Mouse (Mus musculus) gastrocnemius, adult 8-10 months (tissue): ENCODE results near the gene Itgb2. TPM values are rescaled to one million over a fixed set of nuclear protein-coding genes. Genes with fewer than 3 reads are reported as not detected.

ENCODE experiments used
- DNase-seq, 2 experiments: peaks; one replicate each; pipeline ENCODE4 v3.0.0; 2022; ENCODE audit warnings: low spot score in 2 of 2
- total RNA-seq, 4 experiments: library from RNA; stranded (reverse); gene quantifications; 2 replicates each; pipeline ENCODE4 v1.2.4; 2022

The Itgb2 gene
- total RNA-seq, 4 experiments from 2014 or later: 0.48 to 0.99 (median 0.88) TPM

GRCm38 (mm10) chr10:77586637-77587036 lies 56.6 kb downstream of the Itgb2 start:
- DNase-seq: no peak

- DNase-seq: no peak
Observed at GRCm38 (mm10) chr10:77587091-77587775, 57.2 kb downstream of the Itgb2 start.

GRCm38 (mm10) chr10:77588036-77588435 lies 58.0 kb downstream of the Itgb2 start:
- no peak for DNase-seq

- DNase-seq: no peak
Observed at GRCm38 (mm10) chr10:77589117-77589516, 59.1 kb downstream of the Itgb2 start.

GRCm38 (mm10) chr10:77589749-77590148 lies 59.7 kb downstream of the Itgb2 start:
- DNase-seq: no peak

GRCm38 (mm10) chr10:77590812-77591211 lies 60.8 kb downstream of the Itgb2 start:
- DNase-seq: no peak

GRCm38 (mm10) chr10:77591546-77591945 lies 61.5 kb downstream of the Itgb2 start:
- DNase-seq: no peak

GRCm38 (mm10) chr10:77596060-77596459 lies 66.0 kb downstream of the Itgb2 start:
- no peak for DNase-seq

GRCm38 (mm10) chr10:77603021-77603420 lies 73.0 kb downstream of the Itgb2 start:
- DNase-seq: no peak

- DNase-seq: no peak
Observed at GRCm38 (mm10) chr10:77604111-77604510, 74.1 kb downstream of the Itgb2 start.

- DNase-seq: no peak
Observed at GRCm38 (mm10) chr10:77604958-77605357, 74.9 kb downstream of the Itgb2 start.

- DNase-seq: no peak
Observed at GRCm38 (mm10) chr10:77605368-77605767, 75.3 kb downstream of the Itgb2 start.

- peak; percentile 94 to 96 for DNase-seq
Observed at GRCm38 (mm10) chr10:77605908-77606826, 76.1 kb downstream of the Itgb2 start, which contains the start of the genes Sumo3 and Gm49325. Gene Sumo3, plus strand, starts transcription at chr10:77606097. Gene Gm49325, plus strand, starts transcription at chr10:77606197.

GRCm38 (mm10) chr10:77606855-77607254 lies 76.8 kb downstream of the Itgb2 start:
- no peak for DNase-seq

GRCm38 (mm10) chr10:77607441-77607840 lies 77.4 kb downstream of the Itgb2 start:
- no peak for DNase-seq

- no peak for DNase-seq
Observed at GRCm38 (mm10) chr10:77608589-77608988, 78.5 kb downstream of the Itgb2 start.

GRCm38 (mm10) chr10:77610221-77610961 lies 80.3 kb downstream of the Itgb2 start:
- DNase-seq: no peak

GRCm38 (mm10) chr10:77613409-77613808 lies 83.4 kb downstream of the Itgb2 start:
- peak in 1 of 2 experiments; percentile 29 for DNase-seq
